Mouse (Mus musculus) lung, adult 2 months (tissue): ENCODE data around the gene Olfr1156.

ENCODE experiments used
- CTCF ChIP-seq: fragments of 200-500 bp; IDR thresholded peaks from 2 replicates; pipeline ENCODE4 v1.5.1; 2011; ENCODE audit warnings: mild to moderate bottlenecking, low read length, control low read depth; ENCODE audit not compliant: insufficient read depth
- POLR2A ChIP-seq: fragments of 200-500 bp; IDR thresholded peaks from 2 replicates; pipeline ENCODE4 v1.6.1; 2011; ENCODE audit warnings: low read depth, mild to moderate bottlenecking, control low read depth, low read length, borderline replicate concordance; ENCODE audit errors: extremely low read depth

GRCm38 (mm10) chr2:87974563-87974962 is 21.7 kb upstream of the Olfr1156 start, which contains the start of gene Olfr74:
- TF ChIP-seq POLR2A: no peak
- no peak for TF ChIP-seq CTCF
